Mouse (Mus musculus) lung, embryonic 15.5 days (tissue): ENCODE measurements at regions not wholly inside any gene's neighbourhood (a gene's known extent, or its start where the extent isn't known, plus 50 kb on each side); places are given as distances from the start of the nearest gene placed in this dataset.
A peak's percentile ranks its signal among the peaks of the same experiment; 100 is the strongest.

Experiments
- ATAC-seq: fragments of 200-750 bp; cut with Nextera tagmentation; 2 replicates; pipeline ENCODE4 v1.8.0; 2017; ENCODE audit warnings: moderate number of reproducible peaks, borderline replicate concordance; ENCODE audit not compliant: low FRiP score, low TSS enrichment; ENCODE audit errors: extremely low read depth
- H3K27ac ChIP-seq: fragments of 300-500 bp; sonication (generic); 2 replicates; pipeline ENCODE4 v1.5.1; 2015; ENCODE audit warnings: moderate library complexity, mild to moderate bottlenecking, inconsistent platforms
- H3K27me3 ChIP-seq: fragments of 300-500 bp; sonication (generic); 2 replicates; pipeline ENCODE4 v1.6.1; 2015; ENCODE audit warnings: inconsistent platforms
- H3K36me3 ChIP-seq: fragments of 300-500 bp; sonication (generic); 2 replicates; pipeline ENCODE4 v1.6.1; 2015; ENCODE audit warnings: inconsistent platforms
- H3K4me1 ChIP-seq: fragments of 300-500 bp; sonication (generic); 2 replicates; pipeline ENCODE4 v1.6.1; 2015; ENCODE audit warnings: inconsistent platforms
- H3K4me2 ChIP-seq: fragments of 300-500 bp; sonication (generic); 2 replicates; pipeline ENCODE4 v1.6.1; 2015; ENCODE audit warnings: inconsistent platforms, mild to moderate bottlenecking, moderate library complexity
- H3K4me3 ChIP-seq: fragments of 300-500 bp; sonication (generic); 2 replicates; pipeline ENCODE4 v1.5.1; 2015; ENCODE audit warnings: mild to moderate bottlenecking, inconsistent platforms
- H3K9ac ChIP-seq: fragments of 300-500 bp; sonication (generic); 2 replicates; pipeline ENCODE4 v1.6.1; 2015; ENCODE audit warnings: inconsistent platforms
- H3K9me3 ChIP-seq: fragments of 300-500 bp; sonication (generic); 2 replicates; pipeline ENCODE4 v1.6.1; 2016; ENCODE audit warnings: inconsistent platforms
- WGBS: fragments of 180-500 bp; shearing (Covaris S2); methylation state at CpG from one replicate; pipeline ENCODE4 v1.1.7; 2015; 5-methylcytosine and 5-hydroxymethylcytosine counted together

DNA sequence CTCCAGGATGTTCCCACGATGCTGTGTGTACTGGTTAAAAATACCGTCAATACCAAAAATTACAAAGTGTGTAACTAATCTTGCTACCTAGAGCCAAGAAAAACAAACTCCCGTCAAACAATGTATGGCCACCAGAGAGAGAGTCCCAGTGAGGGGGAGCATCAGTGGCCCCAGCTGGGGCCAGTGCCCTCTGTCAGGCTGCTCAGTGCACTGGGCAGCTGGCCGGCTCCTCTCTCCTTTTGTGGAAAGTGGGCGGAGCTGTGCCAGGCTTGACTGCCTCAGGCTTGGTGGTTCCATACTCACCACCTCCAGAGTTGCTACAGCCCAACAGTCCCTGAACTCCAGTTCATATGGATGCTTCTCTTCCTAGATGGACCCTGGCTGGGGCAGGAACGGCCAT is 53.8 kb upstream of the Sept5 start:
- Histone ChIP-seq H3K4me3 (no peak overlapping the region), H3K4me2 (no peak overlapping the region), H3K27me3 (no peaks in the 10 kb centered on the region), H3K36me3 (no peaks in the 10 kb centered on the region), H3K4me1 (peaks cover 17% of the 10 kb centered on the region), H3K27ac (no peak overlapping the region), H3K9ac (no peak overlapping the region), H3K9me3 (no peaks in the 10 kb centered on the region)
- no peak for ATAC-seq
- WGBS = 45% methylated on average over 6 of the region's 6 CpGs

DNA sequence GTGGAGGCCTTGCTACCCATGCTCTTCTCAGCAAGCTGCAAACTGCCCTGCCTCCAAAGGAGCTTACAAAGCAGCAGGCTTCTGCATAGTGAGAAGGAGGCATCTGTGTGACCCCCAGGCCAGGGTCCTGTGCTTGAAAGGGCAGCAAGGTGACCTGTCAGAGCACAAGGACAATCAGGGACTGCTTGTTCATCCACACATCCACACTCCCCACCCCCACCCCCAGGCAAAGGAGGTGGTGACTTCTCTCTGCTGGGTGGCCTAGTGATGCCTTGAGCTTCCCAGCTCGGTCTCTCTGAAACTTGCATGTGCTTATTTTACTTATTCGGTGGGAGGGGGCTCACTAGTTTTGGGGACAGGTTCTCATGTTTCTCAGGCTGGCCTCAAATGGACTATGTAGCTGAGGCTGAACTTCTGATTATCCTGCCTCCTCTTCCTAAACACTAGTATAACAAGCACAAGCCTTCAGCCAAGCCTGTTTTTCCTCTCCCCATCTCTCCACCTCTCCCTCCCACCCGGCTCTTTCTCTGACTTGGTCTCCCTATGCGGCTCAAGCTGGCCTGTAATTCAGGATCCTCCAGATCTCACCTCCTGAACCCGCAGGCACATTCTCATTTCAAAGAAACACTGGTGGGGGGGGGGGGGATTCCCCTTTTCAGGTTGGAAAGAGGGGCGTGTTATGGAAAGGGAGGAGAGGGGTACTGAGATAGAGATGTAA is 56.4 kb upstream of the Sept5 start:
- no peaks in the 10 kb centered on the region for H3K9me3 ChIP-seq
- H3K4me2 ChIP-seq = no peak overlapping the region
- H3K27ac ChIP-seq = no peak overlapping the region
- peaks cover 17% of the 10 kb centered on the region for H3K4me1 ChIP-seq
- H3K36me3 ChIP-seq = no peaks in the 10 kb centered on the region
- H3K9ac ChIP-seq = no peak overlapping the region
- no peak for ATAC-seq
- no peak overlapping the region for H3K4me3 ChIP-seq
- WGBS = 21% methylated on average over 6 of the region's 6 CpGs
- no peaks in the 10 kb centered on the region for H3K27me3 ChIP-seq

GRCm38 (mm10) chr16:18686916-18687315 is 57.2 kb upstream of the Sept5 start:
- peak overlapping the region; percentile 55 for H3K4me2 ChIP-seq
- no peaks in the 10 kb centered on the region for H3K9me3 ChIP-seq
- H3K4me3 ChIP-seq = peak overlapping the region; percentile 26
- no peaks in the 10 kb centered on the region for H3K27me3 ChIP-seq
- no peaks in the 10 kb centered on the region for H3K36me3 ChIP-seq
- H3K27ac ChIP-seq = peak overlapping the region; percentile 80
- peak overlapping the region; percentile 32; the same call in 1 of the 2 replicates for H3K9ac ChIP-seq
- under 1% methylated on average over 17 of the region's 17 CpGs for WGBS
- peak; percentile 97 for ATAC-seq
- peaks cover 17% of the 10 kb centered on the region for H3K4me1 ChIP-seq

GRCm38 (mm10) chr16:18687367-18687766 is 57.6 kb upstream of the Sept5 start:
- Histone ChIP-seq H3K9me3 (no peaks in the 10 kb centered on the region), H3K27me3 (no peaks in the 10 kb centered on the region), H3K4me1 (peaks cover 17% of the 10 kb centered on the region), H3K36me3 (no peaks in the 10 kb centered on the region), H3K9ac (peak overlapping the region; percentile 32; the same call in 1 of the 2 replicates), H3K27ac (peak overlapping the region; percentile 80), H3K4me3 (peak overlapping the region; percentile 26), H3K4me2 (peak overlapping the region; percentile 55)
- ATAC-seq = peak; percentile 44; the same call in 1 of the 2 replicates
- WGBS = 4% methylated on average over 8 of the region's 8 CpGs

GRCm38 (mm10) chr16:18695596-18695995 is 65.8 kb upstream of the Sept5 start:
- 54% methylated on average over 5 of the region's 5 CpGs for WGBS

DNA sequence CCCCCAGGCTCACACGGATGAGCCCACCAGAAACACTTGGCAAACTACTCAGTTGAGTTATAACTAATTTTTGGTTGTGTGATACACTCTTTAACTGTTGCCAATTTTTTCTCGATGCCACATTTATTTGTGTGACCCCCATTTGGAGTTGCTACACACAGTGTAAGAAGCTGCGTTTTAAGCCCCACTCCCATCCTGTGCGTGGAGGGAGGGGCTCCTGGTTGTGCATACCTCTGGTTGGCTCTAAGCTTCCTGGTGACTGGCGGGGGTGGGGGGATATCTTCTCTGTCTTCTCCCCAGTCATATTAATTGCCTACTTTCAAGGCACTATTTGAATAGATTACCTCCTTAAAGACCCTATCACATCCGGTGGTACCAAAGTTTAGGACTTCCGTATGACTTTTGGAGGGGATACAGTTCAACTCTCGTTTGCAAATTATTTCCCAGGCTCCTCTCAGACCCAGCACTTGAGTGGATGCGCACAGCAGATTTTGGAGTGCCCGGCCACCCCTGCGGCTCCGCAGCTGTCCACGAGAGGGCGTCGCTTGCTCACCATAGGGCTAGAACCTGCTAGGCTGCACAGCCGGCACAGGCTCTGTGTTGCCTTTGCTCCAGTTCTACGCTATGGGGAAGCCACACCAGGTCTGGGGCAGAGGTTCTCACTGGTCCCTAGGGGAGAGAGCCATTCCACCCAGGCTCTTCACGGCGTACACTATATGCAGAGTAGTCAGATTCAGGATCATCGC is 66.5 kb upstream of the Sept5 start:
- H3K4me3 ChIP-seq = no peak overlapping the region
- 10% methylated on average over 20 of the region's 20 CpGs for WGBS

More at GRCm38 (mm10) chr16:18695596-18695995, 65.8 kb upstream of the Sept5 start:
- Histone ChIP-seq H3K9ac (no peak overlapping the region), H3K27me3 (no peaks in the 10 kb centered on the region), H3K4me3 (no peak overlapping the region), H3K9me3 (no peaks in the 10 kb centered on the region), H3K27ac (no peak overlapping the region), H3K36me3 (no peaks in the 10 kb centered on the region), H3K4me1 (peaks cover 6% of the 10 kb centered on the region; the same call in 1 of the 2 replicates), H3K4me2 (no peak overlapping the region)
- no peak for ATAC-seq

DNA sequence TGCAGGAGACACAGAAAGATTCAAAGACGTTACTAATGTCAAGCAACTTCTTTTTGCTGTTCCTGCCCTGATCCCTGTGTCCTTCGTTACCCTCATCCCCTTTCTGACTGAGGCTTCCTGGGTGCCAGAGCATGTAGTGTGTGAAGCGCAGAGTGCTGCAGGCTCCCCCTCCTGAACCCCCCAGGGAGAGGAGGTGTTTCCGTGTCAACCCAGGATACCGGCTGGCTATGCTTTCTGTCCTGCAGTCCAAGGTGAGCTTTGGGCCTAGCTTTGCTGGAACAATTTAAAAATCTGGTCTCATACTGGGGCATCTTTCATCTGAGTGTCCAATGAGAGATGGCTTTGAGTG is 67.0 kb upstream of the Sept5 start:
- ATAC-seq = peak; percentile 43; the same call in 1 of the 2 replicates
- WGBS = 63% methylated on average over 5 of the region's 5 CpGs

More for the DNA sequence above, 66.5 kb upstream of the Sept5 start:
- Histone ChIP-seq H3K4me1 (peaks cover 6% of the 10 kb centered on the region; the same call in 1 of the 2 replicates), H3K9ac (no peak overlapping the region), H3K27me3 (no peaks in the 10 kb centered on the region), H3K27ac (no peak overlapping the region; the same call in 1 of the 2 replicates), H3K4me2 (peak overlapping the region; percentile 16), H3K36me3 (no peaks in the 10 kb centered on the region), H3K9me3 (no peaks in the 10 kb centered on the region)
- peak; percentile 77; the same call in 1 of the 2 replicates for ATAC-seq

GRCm38 (mm10) chr16:18704126-18704525 is 72.5 kb upstream of the Cldn5 start:
- H3K9me3 ChIP-seq = no peaks in the 10 kb centered on the region
- peak overlapping the region; percentile 12; the same call in 1 of the 2 replicates for H3K4me2 ChIP-seq
- peak overlapping the region; percentile 60; the same call in 1 of the 2 replicates for H3K27ac ChIP-seq
- H3K36me3 ChIP-seq = no peaks in the 10 kb centered on the region
- H3K4me3 ChIP-seq = no peak overlapping the region
- peaks cover 29% of the 10 kb centered on the region for H3K4me1 ChIP-seq
- no peaks in the 10 kb centered on the region for H3K27me3 ChIP-seq
- no peak for ATAC-seq
- 33% methylated on average over 9 of the region's 9 CpGs for WGBS
- no peak overlapping the region for H3K9ac ChIP-seq

More for the DNA sequence above, 67.0 kb upstream of the Sept5 start:
- Histone ChIP-seq H3K4me2 (peak overlapping the region; percentile 16; the same call in 1 of the 2 replicates), H3K9ac (no peak overlapping the region), H3K9me3 (no peaks in the 10 kb centered on the region), H3K4me3 (no peak overlapping the region), H3K27ac (no peak overlapping the region; the same call in 1 of the 2 replicates), H3K4me1 (peaks cover 6% of the 10 kb centered on the region; the same call in 1 of the 2 replicates), H3K36me3 (no peaks in the 10 kb centered on the region), H3K27me3 (no peaks in the 10 kb centered on the region)

- Histone ChIP-seq H3K36me3 (no peaks in the 10 kb centered on the region), H3K9ac (no peak overlapping the region), H3K4me1 (peaks cover 29% of the 10 kb centered on the region), H3K9me3 (no peaks in the 10 kb centered on the region), H3K27ac (peak overlapping the region; percentile 60; the same call in 1 of the 2 replicates), H3K4me3 (no peak overlapping the region), H3K27me3 (no peaks in the 10 kb centered on the region), H3K4me2 (peak overlapping the region; percentile 12; the same call in 1 of the 2 replicates)
- peak; percentile 74 for ATAC-seq
- WGBS = 32% methylated on average over 9 of the region's 9 CpGs
These were observed 71.5 kb upstream of the Cldn5 start for GRCm38 (mm10) chr16:18705028-18705648.

- H3K27me3 ChIP-seq = no peaks in the 10 kb centered on the region
- no peaks in the 10 kb centered on the region for H3K36me3 ChIP-seq
- ATAC-seq = no peak
- 77% methylated on average over 1 of the region's 1 CpGs for WGBS
- H3K4me1 ChIP-seq = no peaks in the 10 kb centered on the region
- no peak overlapping the region for H3K27ac ChIP-seq
- H3K9ac ChIP-seq = no peak overlapping the region
- H3K4me3 ChIP-seq = no peak overlapping the region
- H3K9me3 ChIP-seq = no peaks in the 10 kb centered on the region
- no peak overlapping the region for H3K4me2 ChIP-seq
These were observed 65.0 kb upstream of the Cldn5 start for GRCm38 (mm10) chr16:18711637-18712125.

DNA sequence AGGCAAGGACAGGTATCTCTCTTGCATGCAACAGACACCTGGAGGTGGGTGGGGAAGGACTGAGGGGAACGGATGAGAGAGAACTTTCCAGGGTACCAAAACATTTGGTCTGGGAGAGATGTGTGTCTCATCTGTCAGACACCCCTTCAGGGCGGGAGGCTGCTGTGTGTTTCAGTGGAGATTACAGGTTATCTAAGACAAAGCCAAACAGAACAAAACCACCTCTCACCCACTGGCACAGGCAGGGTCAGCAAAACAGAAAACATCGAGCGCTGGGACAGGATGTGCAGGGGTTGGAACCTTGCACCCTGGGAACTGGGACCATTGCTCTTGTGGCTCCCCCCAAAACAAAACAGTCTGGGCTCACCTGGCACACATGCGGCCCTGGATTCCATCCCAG is 63.6 kb upstream of the Cldn5 start:
- no peaks in the 10 kb centered on the region for H3K27me3 ChIP-seq
- no peaks in the 10 kb centered on the region for H3K36me3 ChIP-seq
- H3K27ac ChIP-seq = no peak overlapping the region
- H3K4me3 ChIP-seq = no peak overlapping the region
- whole genome bisulfite sequencing = 45% methylated on average over 5 of the region's 5 CpGs
- H3K4me2 ChIP-seq = no peak overlapping the region
- H3K4me1 ChIP-seq = peaks cover 4% of the 10 kb centered on the region
- no peak for ATAC-seq
- no peak overlapping the region for H3K9ac ChIP-seq
- H3K9me3 ChIP-seq = no peaks in the 10 kb centered on the region
